In genomic region chr14:18105606-18106005, GRCm38 (mm10) we compare ENCODE assay signal across 27 mouse cellular contexts.
DNase-seq lines count a peak whose midpoint lies in the region; ATAC-seq and TF ChIP-seq lines count a peak whose summit lies in the region.
"Had no signal": no experiment of that assay in that cellular context is flagged by ENCODE, and none has a peak within 500 bp of the region (broad histone marks: within the 10 kb centered on the region; RNA-seq: fewer than 3 reads in every experiment).

No protein-coding gene starts in this region.

- WGBS in embryonic facial prominence, embryonic 14.5 days = 51% methylated on average over 1 of the region's 1 CpGs
- WGBS in limb, embryonic 10.5 days = 81% methylated on average over 1 of the region's 1 CpGs
- 80% methylated on average over 1 of the region's 1 CpGs for WGBS in forebrain, embryonic 15.5 days

- H3K4me1 ChIP-seq in embryonic facial prominence, embryonic 14.5 days (ENCODE audit: control insufficient read depth, insufficient read depth, low read length) = no peaks in the 10 kb centered on the region
- no peaks in the 10 kb centered on the region; the same call in 1 of the 2 replicates for H3K4me1 ChIP-seq in limb, embryonic 10.5 days
- no peaks in the 10 kb centered on the region for H3K4me1 ChIP-seq in forebrain, embryonic 15.5 days
- H3K4me1 ChIP-seq: heart, embryonic 15.5 days; liver, embryonic 12.5 days; midbrain, embryonic 13.5 days had no signal

- H3K27ac ChIP-seq in left cerebral cortex, adult 2 months = peak overlapping the region; percentile 96
- H3K27ac ChIP-seq in embryonic facial prominence, embryonic 14.5 days (replicated peaks; ENCODE audit: low read depth, low read length) = no peak overlapping the region
- no peak overlapping the region for H3K27ac ChIP-seq in limb, embryonic 10.5 days
- no peak overlapping the region for H3K27ac ChIP-seq in forebrain, embryonic 15.5 days (replicated peaks)
- H3K27ac ChIP-seq: heart, adult 2 months; heart, embryonic 15.5 days; hindbrain, embryonic 14.5 days; liver, embryonic 12.5 days; midbrain, embryonic 13.5 days had no signal

- no peak for DNase-seq in left cerebral cortex, adult 2 months (ENCODE audit: extremely low spot score in 1 of 2, low spot score in 2 of 2)
- DNase-seq in left cerebral cortex, postnatal 25 days (ENCODE audit: low spot score in 2 of 2) = no peak
- DNase-seq in embryonic facial prominence, embryonic 14.5 days (ENCODE audit: low spot score) = peak; percentile 19
- DNase-seq in limb, embryonic 10.5 days (ENCODE audit: low spot score) = peak; percentile 50
- peak; percentile 7 for DNase-seq in skeletal muscle tissue, adult 2 months (ENCODE audit: low read depth, low spot score)
- DNase-seq in testis, postnatal 10 days (ENCODE audit: low spot score) = no peak
- DNase-seq: adrenal gland, postnatal 10 days; cerebellum, adult 18-20 months; cerebellum, postnatal 14 days; gastrocnemius, postnatal 36 days; heart, adult 2 months; heart, postnatal 36 days; kidney, adult 9 months; kidney, postnatal 14 days; layer of hippocampus, postnatal 36 days; lung, adult 18-20 months; lung, postnatal 10 days; thymus, postnatal 25 days had no signal

- H3K9me3 ChIP-seq in embryonic facial prominence, embryonic 14.5 days (ENCODE audit: control insufficient read depth, low read length) = no peaks in the 10 kb centered on the region
- H3K9me3 ChIP-seq in limb, embryonic 10.5 days (replicated peaks) = no peaks in the 10 kb centered on the region
- H3K9me3 ChIP-seq in forebrain, embryonic 15.5 days = no peaks in the 10 kb centered on the region
- H3K9me3 ChIP-seq: G1E; heart, embryonic 15.5 days; liver, embryonic 12.5 days; midbrain, embryonic 13.5 days had no signal

- 0 out of 2 replicates have a peak, but pooled peaks have one; percentile 33 for ATAC-seq in embryonic facial prominence, embryonic 14.5 days (ENCODE audit: low read depth)
- ATAC-seq in forebrain, embryonic 15.5 days (replicated peaks) = no peak
- no peak for ATAC-seq in frontal cortex, adult (ENCODE audit: low TSS enrichment)
- ATAC-seq: forebrain, embryonic 14.5 days; liver, embryonic 12.5 days; midbrain, embryonic 13.5 days had no signal

- no peak overlapping the region for H3K4me2 ChIP-seq in embryonic facial prominence, embryonic 14.5 days (ENCODE audit: low read depth, low read length)
- no peak overlapping the region for H3K4me2 ChIP-seq in forebrain, embryonic 15.5 days (replicated peaks)
- H3K4me2 ChIP-seq: heart, embryonic 15.5 days; hindbrain, embryonic 14.5 days; liver, embryonic 12.5 days; midbrain, embryonic 13.5 days had no signal

- no peaks in the 10 kb centered on the region for H3K36me3 ChIP-seq in embryonic facial prominence, embryonic 14.5 days (ENCODE audit: control insufficient read depth, insufficient read depth, low read length)
- no peaks in the 10 kb centered on the region for H3K36me3 ChIP-seq in limb, embryonic 10.5 days
- H3K36me3 ChIP-seq in forebrain, embryonic 15.5 days = no peaks in the 10 kb centered on the region
- H3K36me3 ChIP-seq: G1E; heart, embryonic 15.5 days; liver, embryonic 12.5 days; midbrain, embryonic 13.5 days had no signal

- intact Hi-C loops in left cerebral cortex, adult 2 months (cut with DNase I) = no loop called here
- intact Hi-C loops in left cerebral cortex, postnatal 25 days (cut with DNase I) = loop anchor here (2.0 kb wide), 1 partner anchor 77 kb away; no protein-coding TSS in a partner anchor

- H3K27me3 ChIP-seq in embryonic facial prominence, embryonic 14.5 days (replicated peaks; ENCODE audit: control insufficient read depth, insufficient read depth, low read length) = no peaks in the 10 kb centered on the region
- no peaks in the 10 kb centered on the region for H3K27me3 ChIP-seq in limb, embryonic 10.5 days (ENCODE audit: low read depth, poor library complexity, severe bottlenecking)
- H3K27me3 ChIP-seq in forebrain, embryonic 15.5 days = no peaks in the 10 kb centered on the region
- H3K27me3 ChIP-seq: CH12.LX; heart, embryonic 15.5 days; liver, embryonic 12.5 days; midbrain, embryonic 13.5 days had no signal

- TF ChIP-seq CTCF in left cerebral cortex, adult 2 months (IDR thresholded peaks at IDR 0.05) = no peak

- no peak overlapping the region for H3K4me3 ChIP-seq in left cerebral cortex, adult 2 months
- no peak overlapping the region for H3K4me3 ChIP-seq in embryonic facial prominence, embryonic 14.5 days (ENCODE audit: low read depth, low read length)
- no peak overlapping the region for H3K4me3 ChIP-seq in limb, embryonic 10.5 days
- no peak overlapping the region for H3K4me3 ChIP-seq in forebrain, embryonic 15.5 days
- H3K4me3 ChIP-seq: heart, adult 2 months; heart, embryonic 15.5 days; liver, embryonic 12.5 days; midbrain, embryonic 13.5 days had no signal

- H3K9ac ChIP-seq in embryonic facial prominence, embryonic 14.5 days (ENCODE audit: low read depth, low read length) = no peak overlapping the region
- H3K9ac ChIP-seq in forebrain, embryonic 15.5 days (replicated peaks) = no peak overlapping the region
- H3K9ac ChIP-seq: heart, embryonic 15.5 days; hindbrain, embryonic 14.5 days; liver, embryonic 12.5 days; midbrain, embryonic 13.5 days had no signal

Comparison
In these comparisons a context has a peak if more than half of its experiments do, and no peak if none do; other contexts are left out.
1. DNase-seq: peak in embryonic facial prominence, embryonic 14.5 days (single experiment), limb, embryonic 10.5 days (single experiment) and skeletal muscle tissue, adult 2 months (single experiment); none in left cerebral cortex, adult 2 months (0 of 2), left cerebral cortex, postnatal 25 days (0 of 2) and testis, postnatal 10 days (single experiment).